Mouse (Mus musculus): ENCODE results near the gene Hcn2. TPM values are rescaled to one million over a fixed set of nuclear protein-coding genes. Genes with fewer than 3 reads are reported as not detected.
"Not testable (repeated sequence)": the region's sequence is repeated elsewhere in the genome, so short reads cannot be mapped to it uniquely, and the experiment has no call there.

Hcn2 gene
- polyA plus RNA-seq, 1 experiment from 2014 or later: 0.08 TPM

DNA sequence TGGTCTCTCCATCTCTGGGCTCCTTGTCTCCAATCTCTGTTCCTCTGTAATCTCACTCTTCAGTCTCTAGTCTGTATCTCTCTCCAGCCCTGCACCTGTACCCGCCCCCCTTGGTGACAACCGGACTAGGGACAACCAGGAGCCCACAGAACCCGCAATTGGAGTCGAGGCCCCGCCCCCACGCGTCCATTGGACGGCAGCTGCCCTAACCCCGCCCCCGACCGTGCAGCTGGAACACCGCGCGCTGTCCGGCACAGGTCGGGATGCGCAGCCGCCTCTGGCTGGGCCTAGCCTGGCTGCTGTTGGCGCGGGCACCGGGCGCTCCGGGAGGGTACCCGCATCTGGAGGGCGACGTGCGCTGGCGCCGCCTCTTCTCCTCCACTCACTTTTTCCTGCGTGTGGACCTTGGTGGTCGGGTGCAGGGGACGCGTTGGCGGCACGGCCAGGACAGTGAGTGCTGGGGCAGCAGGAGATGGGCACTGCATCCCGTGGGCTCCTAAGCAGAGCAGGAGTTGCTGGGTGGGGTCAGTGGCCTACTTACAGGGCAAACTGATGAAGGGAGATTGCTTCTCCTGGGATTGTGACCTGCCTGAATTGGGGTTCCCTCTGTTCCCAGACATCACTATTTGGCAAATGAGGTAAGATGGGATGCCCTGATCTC is 38.6 kb downstream of the Hcn2 start, which contains the start of gene Fgf22:
Fgf22 (plus strand) TSS at position 221 of the 661 bp plus-strand sequence.
- H3K4me2 ChIP-seq: peak within 1 kb of the TSS; percentile 63
- peak within 1 kb of the TSS; percentile 34; the same call in 1 of the 2 replicates for H3K9ac ChIP-seq
- peaks cover 11% of the 10 kb centered on the region for H3K4me1 ChIP-seq
- H3K27ac ChIP-seq: no peak within 1 kb of the TSS
- no peak for ATAC-seq (ENCODE audit: insufficient number of reproducible peaks, low FRiP score, low TSS enrichment, low read depth)
- peaks cover 40% of the 10 kb centered on the region for H3K36me3 ChIP-seq
- peak within 1 kb of the TSS; percentile 35 for H3K4me3 ChIP-seq
- H3K27me3 ChIP-seq: no peaks in the 10 kb centered on the region
- 3% methylated on average over 36 of the region's 36 CpGs for WGBS
- H3K9me3 ChIP-seq: no peaks in the 10 kb centered on the region

GRCm38 (mm10) chr10:79755854-79756253 is 39.4 kb downstream of the Hcn2 start:
- H3K36me3 ChIP-seq: peaks cover 48% of the 10 kb centered on the region
- H3K27me3 ChIP-seq: no peaks in the 10 kb centered on the region
- H3K9ac ChIP-seq: no peak overlapping the region
- no peak; the same call in 1 of the 2 replicates for ATAC-seq (ENCODE audit: insufficient number of reproducible peaks, low FRiP score, low TSS enrichment, low read depth)
- H3K27ac ChIP-seq: no peak overlapping the region
- H3K4me1 ChIP-seq: peaks cover 11% of the 10 kb centered on the region
- H3K9me3 ChIP-seq: no peaks in the 10 kb centered on the region
- 77% methylated on average over 3 of the region's 3 CpGs for WGBS
- H3K4me3 ChIP-seq: no peak overlapping the region
- H3K4me2 ChIP-seq: no peak overlapping the region

DNA sequence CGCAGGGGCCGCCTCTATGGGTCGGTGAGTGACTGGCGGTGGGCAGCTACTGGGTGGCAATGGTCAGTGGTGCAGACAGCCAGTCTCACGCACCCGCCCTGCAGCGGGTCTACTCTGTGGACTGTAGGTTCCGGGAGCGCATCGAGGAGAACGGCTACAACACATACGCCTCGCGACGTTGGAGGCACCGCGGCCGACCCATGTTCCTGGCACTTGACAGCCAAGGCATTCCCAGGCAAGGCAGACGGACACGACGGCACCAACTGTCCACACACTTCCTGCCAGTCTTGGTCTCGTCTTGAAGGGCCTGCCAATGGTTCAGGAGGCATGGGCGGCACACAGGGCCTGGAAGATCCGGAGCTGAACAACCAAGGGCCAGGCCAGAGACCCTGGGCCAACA is 40.2 kb downstream of the Hcn2 start:
- no peaks in the 10 kb centered on the region for H3K9me3 ChIP-seq
- peaks cover 56% of the 10 kb centered on the region for H3K36me3 ChIP-seq
- peaks cover 11% of the 10 kb centered on the region for H3K4me1 ChIP-seq
- H3K9ac ChIP-seq: no peak overlapping the region
- H3K4me3 ChIP-seq: no peak overlapping the region
- no peaks in the 10 kb centered on the region for H3K27me3 ChIP-seq
- H3K4me2 ChIP-seq: no peak overlapping the region
- 90% methylated on average over 24 of the region's 24 CpGs for WGBS
- H3K27ac ChIP-seq: no peak overlapping the region
- no peak for ATAC-seq (ENCODE audit: insufficient number of reproducible peaks, low FRiP score, low TSS enrichment, low read depth)

- Histone ChIP-seq H3K4me1 (peaks cover 24% of the 10 kb centered on the region), H3K36me3 (peaks cover 66% of the 10 kb centered on the region)
- WGBS: 96% methylated on average over 1 of the region's 1 CpGs
- H3K4me2 ChIP-seq; H3K9ac ChIP-seq; ATAC-seq (ENCODE audit: insufficient number of reproducible peaks, low FRiP score, low TSS enrichment, low read depth); H3K27ac ChIP-seq; H3K4me3 ChIP-seq; H3K27me3 ChIP-seq; H3K9me3 ChIP-seq: not testable (repeated sequence)
These were observed 43.2 kb downstream of the Hcn2 start for GRCm38 (mm10) chr10:79759675-79760074.

DNA sequence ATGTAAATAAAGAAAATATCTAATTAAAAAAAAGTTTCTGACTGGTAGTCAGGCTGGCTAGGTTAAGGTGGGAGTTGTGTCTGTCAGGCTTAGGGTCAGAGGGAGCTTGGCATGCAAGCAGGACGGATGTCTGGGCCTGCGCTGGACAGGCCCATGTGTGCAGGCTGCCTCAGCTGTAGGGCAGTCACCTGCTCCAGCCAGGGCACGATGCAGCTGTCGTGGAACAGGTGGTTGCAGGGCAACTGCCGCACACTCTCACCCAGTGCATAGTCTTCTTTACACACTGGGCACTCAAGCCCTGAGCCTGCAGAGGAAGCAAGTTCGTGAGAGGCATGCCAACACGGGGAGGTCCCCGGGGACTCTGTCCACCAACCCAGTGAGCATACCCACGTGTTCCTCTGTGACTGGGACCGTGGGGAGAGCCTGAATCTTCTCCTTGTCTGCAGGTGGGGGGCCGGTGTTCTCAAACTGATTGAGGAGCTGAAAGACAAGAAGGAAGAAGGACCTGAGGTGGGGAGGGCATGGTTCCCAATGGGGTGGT is 44.2 kb downstream of the Hcn2 start:
- Histone ChIP-seq H3K4me3 (no peak overlapping the region), H3K9ac (no peak overlapping the region), H3K27me3 (no peaks in the 10 kb centered on the region), H3K27ac (no peak overlapping the region), H3K36me3 (peaks cover 66% of the 10 kb centered on the region), H3K4me2 (no peak overlapping the region), H3K9me3 (no peaks in the 10 kb centered on the region), H3K4me1 (peaks cover 24% of the 10 kb centered on the region)
- WGBS: 84% methylated on average over 11 of the region's 11 CpGs
- no peak for ATAC-seq (ENCODE audit: insufficient number of reproducible peaks, low FRiP score, low TSS enrichment, low read depth)

- Histone ChIP-seq H3K4me3 (no peak overlapping the region), H3K36me3 (peaks cover 45% of the 10 kb centered on the region), H3K4me1 (peaks cover 34% of the 10 kb centered on the region), H3K27me3 (no peaks in the 10 kb centered on the region), H3K9me3 (no peaks in the 10 kb centered on the region), H3K27ac (no peak overlapping the region), H3K4me2 (no peak overlapping the region), H3K9ac (no peak overlapping the region)
- no peak for ATAC-seq (ENCODE audit: insufficient number of reproducible peaks, low FRiP score, low TSS enrichment, low read depth)
- 84% methylated on average over 3 of the region's 3 CpGs for WGBS
These were observed 46.4 kb downstream of the Hcn2 start for GRCm38 (mm10) chr10:79762875-79763274.

- ATAC-seq (ENCODE audit: insufficient number of reproducible peaks, low FRiP score, low TSS enrichment, low read depth): no peak
- 63% methylated on average over 7 of the region's 7 CpGs for WGBS
- Histone ChIP-seq H3K27ac (no peak overlapping the region), H3K4me1 (peaks cover 42% of the 10 kb centered on the region), H3K9me3 (no peaks in the 10 kb centered on the region), H3K36me3 (peaks cover 32% of the 10 kb centered on the region), H3K9ac (no peak overlapping the region), H3K27me3 (no peaks in the 10 kb centered on the region), H3K4me2 (no peak overlapping the region), H3K4me3 (no peak overlapping the region)
These were observed 47.8 kb downstream of the Hcn2 start for GRCm38 (mm10) chr10:79764234-79764633.

DNA sequence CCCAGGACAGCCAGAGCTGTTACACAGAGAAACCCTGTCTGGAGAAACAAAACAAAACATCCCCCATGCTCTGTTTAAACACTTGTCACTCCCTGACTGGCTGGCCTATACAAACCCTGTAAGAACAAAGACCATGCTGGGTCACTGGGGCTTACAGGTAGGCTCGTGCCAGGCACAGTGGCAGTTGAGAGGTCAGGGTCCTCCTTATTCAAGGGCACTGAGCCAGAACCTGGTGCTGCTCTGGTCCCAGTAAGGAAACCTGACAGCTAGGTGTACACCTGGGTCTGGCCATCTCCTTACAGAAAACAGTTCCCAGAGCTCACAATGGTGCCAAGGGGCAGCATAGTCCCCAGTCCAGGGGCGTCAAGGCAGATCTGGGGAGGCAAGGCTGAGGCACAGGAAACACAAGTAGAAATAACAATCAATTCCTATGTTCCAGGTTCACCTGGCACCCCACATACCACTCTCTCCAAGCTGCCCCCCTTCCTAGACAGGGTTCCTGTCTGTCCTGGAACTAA is 48.9 kb downstream of the Hcn2 start:
- ATAC-seq (ENCODE audit: insufficient number of reproducible peaks, low FRiP score, low TSS enrichment, low read depth): no peak
- WGBS: 81% methylated on average over 2 of the region's 2 CpGs
- Histone ChIP-seq H3K4me3 (peak overlapping the region; percentile 100), H3K4me2 (peak overlapping the region; percentile 83), H3K9me3 (no peaks in the 10 kb centered on the region), H3K36me3 (peaks cover 24% of the 10 kb centered on the region), H3K9ac (peak overlapping the region; percentile 97; the same call in 1 of the 2 replicates), H3K27ac (no peak overlapping the region; the same call in 1 of the 2 replicates), H3K27me3 (no peaks in the 10 kb centered on the region), H3K4me1 (peaks cover 42% of the 10 kb centered on the region)

- H3K27ac ChIP-seq: peak overlapping the region; percentile 96
- peak overlapping the region; percentile 100 for H3K4me3 ChIP-seq
- H3K36me3 ChIP-seq: peaks cover 16% of the 10 kb centered on the region
- ATAC-seq (ENCODE audit: insufficient number of reproducible peaks, low FRiP score, low TSS enrichment, low read depth): no peak
- no peaks in the 10 kb centered on the region for H3K27me3 ChIP-seq
- no peaks in the 10 kb centered on the region for H3K9me3 ChIP-seq
- H3K4me1 ChIP-seq: peaks cover 42% of the 10 kb centered on the region
- 7% methylated on average over 16 of the region's 16 CpGs for WGBS
- peak overlapping the region; percentile 83 for H3K4me2 ChIP-seq
- peak overlapping the region; percentile 97 for H3K9ac ChIP-seq
These were observed 49.6 kb downstream of the Hcn2 start for GRCm38 (mm10) chr10:79766001-79766507.

DNA sequence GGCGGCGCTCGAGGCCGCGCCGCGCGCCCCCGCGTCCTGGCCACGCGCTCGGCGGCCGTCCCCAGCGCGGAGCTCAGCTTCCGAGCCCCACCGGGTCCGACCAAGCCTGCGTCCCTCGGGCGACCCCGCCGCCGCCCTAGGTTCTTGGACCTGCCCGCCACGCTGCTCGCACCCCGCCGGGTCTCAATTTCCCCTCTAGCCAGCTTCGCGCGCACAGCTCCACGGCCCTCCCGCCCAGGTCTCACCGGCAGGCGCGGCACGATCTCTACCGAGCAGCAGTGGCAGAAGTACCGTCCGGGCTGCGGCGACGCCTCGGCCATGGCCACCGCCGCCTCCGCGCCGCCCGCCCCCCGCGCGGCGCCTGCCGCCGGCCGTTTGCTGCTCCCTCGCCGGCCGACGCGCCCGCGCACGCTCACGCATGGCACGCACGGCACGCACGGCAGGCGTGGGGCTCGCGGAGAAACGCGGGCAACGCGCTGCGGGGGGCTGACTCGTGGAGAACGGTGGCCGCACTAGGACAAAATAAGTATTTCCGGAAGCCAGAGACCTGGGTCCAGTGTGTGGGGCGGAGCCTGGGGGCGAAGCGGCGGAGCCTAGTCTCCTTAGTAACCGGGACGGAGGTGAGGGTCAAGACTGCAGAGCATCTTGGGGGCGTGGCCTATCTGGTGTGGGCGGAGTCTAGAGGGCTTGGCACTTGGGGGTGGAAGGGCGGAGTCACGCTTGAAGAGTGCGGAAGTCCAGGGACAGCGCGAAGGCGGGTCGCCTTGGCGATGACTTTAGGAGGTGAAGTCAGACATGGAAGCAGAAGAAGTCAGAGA is 50.3 kb downstream of the Hcn2 start, which contains the start of gene Rnf126:
Rnf126 (minus strand) TSS at position 445 of the 818 bp plus-strand sequence.
- under 1% methylated on average over 99 of the region's 101 CpGs for WGBS
- no peaks in the 10 kb centered on the region for H3K9me3 ChIP-seq

DNA sequence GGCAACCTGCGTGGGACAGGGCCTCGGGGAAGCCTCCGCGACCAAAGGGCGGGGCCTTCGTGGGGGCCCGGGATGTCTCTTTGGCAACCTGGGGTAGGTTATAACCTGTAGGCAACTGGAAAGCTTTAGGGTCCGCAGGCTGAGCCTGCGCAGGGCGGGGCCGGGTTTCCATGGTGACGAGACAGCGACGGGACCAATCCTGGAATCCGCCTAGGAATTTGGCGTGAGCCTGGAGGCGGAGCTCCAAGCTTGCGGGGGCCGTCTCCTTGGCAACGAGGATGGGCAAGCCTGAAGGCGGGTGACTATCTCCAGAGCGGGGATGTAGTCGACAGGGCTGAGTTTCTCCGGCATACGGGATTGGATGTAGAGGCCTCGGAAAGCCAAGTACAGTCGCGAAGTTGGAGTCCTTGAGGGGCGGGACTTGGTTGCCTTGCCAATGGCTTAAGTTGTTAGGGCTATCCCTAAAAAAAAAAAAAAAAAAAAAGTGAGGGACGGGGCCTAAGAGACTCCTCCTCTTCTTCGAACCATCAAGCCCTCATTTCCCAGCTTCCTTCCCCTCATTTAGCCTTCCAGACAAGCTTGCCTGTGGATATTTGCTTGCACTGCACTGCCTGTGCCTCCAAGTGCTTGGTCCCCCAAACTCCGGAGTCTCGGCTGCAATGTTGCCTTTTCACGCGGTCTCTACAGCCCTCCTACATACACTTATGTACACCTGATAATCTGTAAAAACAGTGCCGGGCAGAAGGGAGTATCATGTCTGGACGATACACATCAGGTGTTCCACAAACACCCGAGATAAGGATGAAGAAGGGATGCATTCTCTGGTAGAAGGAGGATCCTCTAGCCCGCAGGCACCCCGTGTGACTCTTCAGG is 51.2 kb downstream of the Hcn2 start:
- Histone ChIP-seq H3K4me2 (peak overlapping the region; percentile 83), H3K27ac (peak overlapping the region; percentile 96), H3K4me3 (peak overlapping the region; percentile 100), H3K36me3 (peaks cover under 1% of the 10 kb centered on the region), H3K9ac (peak overlapping the region; percentile 31), H3K9me3 (no peaks in the 10 kb centered on the region), H3K27me3 (no peaks in the 10 kb centered on the region), H3K4me1 (peaks cover 42% of the 10 kb centered on the region)
- ATAC-seq (ENCODE audit: insufficient number of reproducible peaks, low FRiP score, low TSS enrichment, low read depth): peak; percentile 76
- WGBS: 11% methylated on average over 40 of the region's 40 CpGs

More for the DNA sequence above, 50.3 kb downstream of the Hcn2 start, which contains the start of gene Rnf126:
- ATAC-seq (ENCODE audit: insufficient number of reproducible peaks, low FRiP score, low TSS enrichment, low read depth): peak; percentile 91
- Histone ChIP-seq H3K27me3 (no peaks in the 10 kb centered on the region), H3K36me3 (peaks cover 10% of the 10 kb centered on the region), H3K27ac (peak within 1 kb of the TSS; percentile 96), H3K9ac (peak within 1 kb of the TSS; percentile 97), H3K4me3 (peak within 1 kb of the TSS; percentile 100), H3K4me1 (peaks cover 42% of the 10 kb centered on the region), H3K4me2 (peak within 1 kb of the TSS; percentile 83)

All from limb, embryonic 15.5 days (tissue).